Mouse (Mus musculus) megakaryocyte, embryonic 14.5 days (primary cell): ENCODE measurements at regions not wholly inside any gene's neighbourhood (a gene's known extent, or its start where the extent isn't known, plus 50 kb on each side); places are given as distances from the start of the nearest gene placed in this dataset.

Experiments used
- FLI1 ChIP-seq: IDR thresholded peaks from 2 replicates; pipeline ENCODE4 v1.6.1; 2012; ENCODE audit warnings: low read length, inconsistent platforms, mixed read lengths
- GATA1 ChIP-seq: IDR thresholded peaks from 3 replicates; pipeline ENCODE4 v1.6.1; 2012; ENCODE audit warnings: mixed read lengths, low read length, inconsistent platforms, borderline replicate concordance

DNA sequence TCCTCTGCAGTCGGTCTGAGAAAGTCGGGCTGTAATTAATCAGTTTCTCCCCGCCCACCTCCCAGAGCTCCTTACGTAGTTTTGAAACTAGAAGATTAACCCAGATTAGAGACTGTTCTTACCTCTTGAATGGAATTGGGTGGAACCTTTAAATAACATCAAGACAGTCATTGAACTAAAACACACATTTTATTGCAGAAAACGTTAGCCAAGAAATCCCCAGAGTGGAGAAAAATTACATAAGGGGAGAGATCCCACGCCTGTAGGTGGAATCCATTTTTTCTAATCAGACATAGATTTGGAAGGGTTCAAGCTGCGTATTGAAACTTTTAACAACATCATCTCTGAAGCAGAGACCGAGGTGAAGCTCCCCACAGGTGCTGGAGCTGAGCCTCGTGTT lies 59.1 kb downstream of the Gm12689 start:
- TF ChIP-seq FLI1: no peak
- no peak for TF ChIP-seq GATA1
